Mouse (Mus musculus) kidney, adult 9 months (tissue): ENCODE data around the gene Pkmyt1.

Experiments used
- DNase-seq: peaks from one replicate; pipeline ENCODE4 v3.0.0; 2022

Pkmyt1 gene

DNA sequence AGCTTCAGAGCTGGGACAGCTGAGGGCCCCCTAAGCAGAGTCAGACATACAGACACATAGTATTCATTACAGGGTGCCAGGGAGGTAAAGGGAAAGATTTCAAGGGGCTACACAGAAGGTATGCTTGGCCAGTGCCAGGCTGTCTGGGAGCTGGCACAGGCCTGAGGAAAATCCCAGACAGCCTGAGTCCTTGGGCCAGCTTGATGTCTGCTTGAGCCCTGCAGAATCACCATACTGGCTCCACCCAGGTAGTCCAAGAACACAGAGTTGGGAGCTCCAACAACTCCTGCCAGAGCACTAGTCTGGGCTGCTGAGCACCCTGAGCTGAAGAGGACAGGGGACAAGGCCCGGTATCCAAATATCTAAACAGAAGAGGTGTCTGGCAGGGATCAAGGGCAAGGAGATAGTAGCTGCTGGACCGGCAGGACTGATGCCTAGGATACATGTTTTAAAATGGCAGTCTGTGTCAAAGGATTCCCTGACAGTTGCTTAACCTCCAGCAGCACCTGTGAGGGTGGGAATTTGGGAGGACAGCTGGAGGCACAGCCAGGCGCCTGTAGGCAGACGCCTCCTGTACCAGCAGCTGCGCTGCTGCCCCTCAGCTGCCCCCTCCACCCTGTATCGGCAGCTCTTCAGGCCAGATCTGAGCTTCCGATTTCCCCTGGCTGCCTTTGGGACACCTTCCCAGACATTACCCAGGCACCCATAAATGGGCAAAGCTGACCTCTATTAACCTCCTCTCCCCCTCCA is 3.6 kb upstream of the Pkmyt1 start, which contains the start of gene 1520401A03Rik:
Gene 1520401A03Rik, minus strand, starts transcription at position 408 of the 750 bp plus-strand sequence.
- no peak for DNase-seq

DNA sequence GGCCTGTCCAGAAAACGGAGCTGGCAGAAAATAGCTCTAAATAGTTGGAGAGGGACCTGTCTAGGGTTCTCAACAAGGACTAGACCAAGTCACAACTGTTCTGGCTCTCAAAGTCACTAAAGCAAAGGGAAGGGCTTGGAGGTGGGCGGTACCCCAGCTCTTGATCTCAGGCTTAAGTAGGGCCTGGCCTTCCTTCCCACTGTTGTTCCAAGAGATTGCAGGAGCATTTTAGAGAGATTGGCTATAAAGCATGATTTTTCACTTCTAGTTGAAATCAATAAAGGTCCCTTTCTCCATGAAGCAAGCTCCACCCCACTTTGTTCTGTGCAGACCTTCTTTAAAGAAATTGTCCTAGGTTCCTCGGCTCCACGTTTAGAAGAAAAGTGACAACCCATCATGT is 659 bp upstream of the Pkmyt1 start:
- DNase-seq: no peak

DNA sequence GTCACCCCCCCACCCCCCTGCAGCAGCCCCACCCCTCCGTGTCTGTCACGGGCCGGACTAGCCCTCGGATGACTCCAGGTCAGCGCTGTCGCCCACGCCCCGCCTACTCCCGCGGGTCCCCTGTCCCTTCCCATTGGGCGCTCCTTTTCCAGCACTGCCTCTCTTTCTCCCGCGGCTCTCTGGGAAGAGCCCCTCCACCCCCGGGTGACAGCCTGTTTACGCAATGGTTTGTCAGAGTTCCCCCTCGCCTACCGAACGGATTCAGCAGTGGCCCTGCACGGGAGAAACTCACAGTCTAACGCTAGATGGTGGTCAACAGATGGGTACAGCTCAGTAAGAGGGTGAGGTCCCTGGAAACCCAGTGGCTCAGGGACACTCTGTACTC is 614 bp downstream of the Pkmyt1 start:
- DNase-seq: peak; percentile 53

DNA sequence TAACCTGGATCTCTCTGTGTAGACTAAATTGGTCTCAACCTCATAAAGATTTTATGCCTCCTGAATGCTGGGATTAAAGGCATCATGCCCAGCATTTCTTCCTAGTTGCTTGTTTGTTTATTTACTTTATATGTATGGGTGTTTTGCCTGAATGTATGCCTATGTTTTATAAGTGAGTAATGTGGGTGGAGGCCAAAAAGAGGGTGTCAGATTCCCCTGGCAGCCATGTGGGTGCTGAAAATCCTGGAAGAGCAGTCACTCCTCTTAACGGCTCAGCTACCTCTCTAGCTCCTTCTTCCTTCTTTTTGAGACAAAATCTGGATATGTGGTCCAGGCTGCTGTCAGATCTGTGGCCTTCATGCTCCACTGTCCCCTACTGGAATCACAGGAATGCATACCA is 4.3 kb downstream of the Pkmyt1 start:
- no peak for DNase-seq

DNA sequence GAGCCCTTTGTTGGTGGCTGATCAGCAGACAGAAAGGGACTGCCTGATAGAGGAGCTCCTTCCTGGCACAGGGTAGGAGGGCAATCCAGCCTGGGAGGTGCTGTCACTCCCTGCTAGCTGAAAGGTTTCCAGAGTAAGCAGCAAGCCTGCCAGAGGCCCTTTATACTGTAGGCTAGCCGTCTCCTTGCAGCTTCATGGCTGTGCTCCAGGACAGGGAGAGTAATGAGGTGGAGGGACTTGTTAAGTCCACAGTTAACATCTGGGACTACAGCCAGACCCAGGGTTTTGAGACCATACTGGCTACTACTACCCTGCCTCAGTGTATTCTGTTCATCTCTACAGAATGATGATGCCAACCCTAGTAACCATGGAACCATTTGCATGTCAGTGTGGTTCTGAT is 8.2 kb downstream of the Pkmyt1 start:
- no peak for DNase-seq

DNA sequence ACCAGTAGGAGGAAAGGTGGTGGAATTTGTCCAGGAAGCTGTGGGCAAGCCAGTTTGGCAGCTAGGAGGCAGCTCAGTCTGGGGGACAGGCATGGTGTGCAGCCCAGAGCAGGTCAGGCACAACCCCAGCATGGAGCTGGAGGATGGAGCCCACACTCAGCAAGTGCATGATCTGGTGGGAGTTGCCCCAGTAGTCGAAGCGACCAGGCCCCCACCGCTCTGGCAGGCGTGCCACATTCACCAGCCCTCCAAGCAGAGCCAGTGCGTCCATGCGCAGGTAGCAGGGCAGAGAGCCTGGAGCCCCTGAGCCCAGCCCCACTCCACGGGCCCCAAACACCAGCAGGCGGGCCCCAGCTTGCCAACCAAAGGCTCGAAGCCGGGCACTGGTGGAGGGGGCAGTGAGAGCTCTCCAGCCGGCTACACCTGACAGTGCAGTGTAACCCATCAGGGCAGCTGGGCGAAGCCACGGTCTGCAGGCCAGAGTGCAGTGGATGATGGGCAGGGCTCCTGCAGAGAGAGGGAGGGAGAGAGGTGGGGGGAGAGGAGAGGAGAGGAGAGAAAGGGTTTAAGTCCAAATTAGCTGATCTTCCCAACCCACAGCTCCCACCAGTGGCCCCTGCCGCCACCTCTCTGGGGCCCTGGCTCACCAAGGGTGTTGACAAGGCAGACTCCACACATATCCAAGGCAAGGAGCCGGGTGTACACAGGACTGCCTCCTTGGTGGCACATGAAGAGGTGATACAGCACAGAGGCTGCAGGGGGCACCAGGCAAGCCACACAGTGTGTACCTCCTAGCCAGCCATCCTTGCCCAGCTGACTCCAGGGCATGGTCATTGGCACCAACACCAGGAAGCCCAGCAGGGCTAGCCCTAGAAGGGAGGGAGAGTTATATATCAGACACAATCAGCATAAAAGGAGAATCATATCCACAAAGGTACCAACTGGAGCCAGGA is 11.6 kb downstream of the Pkmyt1 start:
- DNase-seq: no peak

DNA sequence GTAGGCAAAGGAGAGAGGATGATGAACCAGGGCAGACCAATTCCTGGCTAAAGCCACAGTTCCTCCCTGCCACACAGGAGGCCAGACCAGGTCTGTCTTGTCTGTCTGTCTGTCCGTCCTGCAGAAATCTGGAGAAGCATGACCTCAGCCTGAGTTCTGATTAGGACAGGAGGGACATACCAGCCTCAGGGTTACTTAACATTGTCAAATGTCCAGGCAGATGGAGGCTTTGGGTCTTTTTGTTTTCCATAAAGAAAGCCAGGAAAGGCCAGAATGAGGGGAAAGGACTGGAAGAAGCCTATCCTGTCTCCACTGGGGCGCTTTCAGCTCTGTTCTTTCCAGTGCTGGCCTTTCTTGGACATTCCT is 12.7 kb downstream of the Pkmyt1 start:
- no peak for DNase-seq

DNA sequence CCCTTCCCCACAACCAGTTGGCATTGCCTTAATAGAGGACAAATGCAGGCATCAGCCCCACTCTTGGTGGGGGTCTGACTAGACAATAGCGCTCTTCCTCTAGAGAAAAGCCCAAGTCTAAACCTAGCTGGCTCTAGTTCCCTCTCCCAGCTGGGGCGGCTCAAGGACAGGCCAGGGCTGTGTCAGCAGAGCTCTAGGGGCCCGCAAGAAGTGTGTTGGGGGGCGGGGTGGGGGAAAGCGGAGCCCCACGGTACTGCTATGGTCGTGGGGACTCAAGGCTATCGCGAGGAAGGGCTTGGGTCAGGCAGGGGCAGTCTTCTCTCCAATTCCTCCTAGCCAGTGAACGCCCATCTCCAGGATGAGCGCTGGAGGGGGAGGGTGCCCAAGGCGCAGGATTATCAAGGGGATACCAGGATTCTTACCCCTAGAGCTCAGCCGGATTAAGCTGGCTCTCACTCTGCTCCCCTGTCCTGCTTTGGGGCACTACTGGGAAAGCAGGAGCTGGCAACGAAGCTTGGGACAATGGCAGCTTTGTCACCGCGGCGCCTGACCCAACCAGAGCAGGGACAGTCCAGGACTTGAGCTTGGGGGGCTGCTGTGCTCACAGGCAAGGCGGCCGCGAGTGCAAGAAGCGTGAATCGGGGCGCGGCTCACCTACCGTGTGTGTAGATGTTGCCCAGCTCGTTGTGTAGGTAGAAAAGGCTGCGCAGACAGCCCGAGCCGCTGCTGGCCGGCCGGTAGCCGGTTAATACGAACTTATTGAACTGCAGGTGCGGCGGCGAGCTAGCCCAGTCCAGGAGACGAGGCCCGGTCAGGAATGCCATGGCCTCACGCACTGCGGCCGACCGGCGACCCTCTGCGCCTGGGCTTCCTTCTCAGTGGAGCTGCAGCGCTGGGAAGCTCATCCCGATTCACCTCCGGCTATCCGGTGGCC is 13.3 kb downstream of the Pkmyt1 start:
- DNase-seq: peak; percentile 25

DNA sequence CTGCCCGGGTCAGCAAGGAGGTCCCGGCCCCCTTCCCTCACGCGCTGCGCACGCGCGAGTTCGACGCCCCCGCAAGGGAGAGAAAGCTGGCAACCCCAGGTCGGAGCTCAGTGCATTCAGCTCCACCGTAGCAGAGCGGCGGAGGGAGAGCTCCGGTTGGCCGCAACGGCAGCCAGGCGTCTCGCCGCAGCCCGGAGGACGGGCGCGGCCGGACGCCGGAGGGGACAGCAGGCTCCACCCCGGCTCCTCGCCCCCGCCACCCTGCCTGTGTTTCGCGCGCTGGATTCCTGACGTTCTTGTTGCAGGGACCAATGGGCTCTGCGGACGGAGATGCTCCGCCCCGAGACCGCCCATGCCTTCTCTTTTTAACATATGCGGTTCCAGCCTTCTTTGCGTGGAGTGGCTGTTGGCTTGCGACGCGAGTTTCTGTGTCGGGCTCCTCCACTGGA is 14.0 kb downstream of the Pkmyt1 start:
- DNase-seq: peak; percentile 86

DNA sequence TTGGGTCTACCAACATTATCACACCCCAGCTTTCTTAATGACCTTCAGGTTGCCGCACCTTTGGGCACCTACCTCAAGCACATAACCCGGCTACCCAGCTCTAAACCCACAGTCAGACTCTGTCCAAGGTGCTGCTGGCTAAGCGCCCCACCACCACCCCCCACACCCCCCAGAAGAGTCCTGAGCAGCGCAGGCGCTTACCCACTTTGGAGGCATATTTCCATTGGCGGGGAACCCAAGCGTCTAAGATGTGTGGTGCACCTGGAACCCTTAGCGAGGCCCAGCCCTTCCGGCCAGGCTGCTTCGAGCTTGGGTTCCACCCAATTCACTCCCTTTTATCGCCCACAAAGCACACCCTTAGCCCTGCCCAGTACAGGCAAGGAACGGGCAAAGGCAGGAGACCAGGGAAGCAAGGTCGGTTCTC is 14.5 kb downstream of the Pkmyt1 start, which contains the start of gene Paqr4:
Gene Paqr4, minus strand, starts transcription at position 270 of the 424 bp plus-strand sequence.
- DNase-seq: no peak

DNA sequence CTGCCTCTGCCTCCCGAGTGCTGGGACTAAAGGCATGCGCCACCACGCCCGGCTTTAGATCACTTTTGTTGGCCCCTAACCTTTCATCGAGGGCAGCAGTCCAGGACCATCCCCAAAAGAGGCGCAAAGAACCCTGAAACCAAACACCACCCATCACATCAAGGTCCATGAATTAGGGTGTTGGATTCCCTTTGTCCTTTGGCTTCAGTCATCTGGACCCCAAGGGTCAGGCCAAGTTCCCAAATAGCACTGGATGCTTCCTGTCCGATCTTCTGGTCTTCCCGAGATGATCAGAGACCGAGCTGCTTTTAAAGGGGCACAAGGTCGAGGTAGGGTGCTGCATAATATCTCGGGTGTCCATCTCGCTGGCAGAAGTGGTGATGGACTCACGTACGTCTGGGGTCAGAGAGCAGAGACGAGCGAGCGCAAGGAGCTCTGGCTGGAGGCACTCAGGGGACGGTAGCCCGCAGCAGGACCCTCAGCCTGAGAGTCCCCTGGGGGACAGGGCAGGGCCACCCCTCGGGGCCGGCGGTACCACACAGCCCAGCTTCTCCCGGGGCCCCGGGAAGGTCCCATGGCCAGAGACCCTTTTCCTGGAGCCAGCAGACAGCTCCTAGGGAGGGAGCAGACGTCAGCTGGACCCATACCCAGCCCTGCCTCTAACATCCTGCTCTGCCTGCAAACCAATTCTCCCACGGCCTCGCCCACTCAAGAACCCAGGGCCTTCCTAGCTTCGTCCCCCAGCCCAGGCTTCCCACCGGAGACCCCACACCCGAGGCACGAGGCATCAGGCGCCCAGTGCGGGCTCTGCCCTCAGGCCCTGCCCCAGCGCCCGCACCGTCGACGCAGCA is 15.4 kb downstream of the Pkmyt1 start:
- DNase-seq: no peak

DNA sequence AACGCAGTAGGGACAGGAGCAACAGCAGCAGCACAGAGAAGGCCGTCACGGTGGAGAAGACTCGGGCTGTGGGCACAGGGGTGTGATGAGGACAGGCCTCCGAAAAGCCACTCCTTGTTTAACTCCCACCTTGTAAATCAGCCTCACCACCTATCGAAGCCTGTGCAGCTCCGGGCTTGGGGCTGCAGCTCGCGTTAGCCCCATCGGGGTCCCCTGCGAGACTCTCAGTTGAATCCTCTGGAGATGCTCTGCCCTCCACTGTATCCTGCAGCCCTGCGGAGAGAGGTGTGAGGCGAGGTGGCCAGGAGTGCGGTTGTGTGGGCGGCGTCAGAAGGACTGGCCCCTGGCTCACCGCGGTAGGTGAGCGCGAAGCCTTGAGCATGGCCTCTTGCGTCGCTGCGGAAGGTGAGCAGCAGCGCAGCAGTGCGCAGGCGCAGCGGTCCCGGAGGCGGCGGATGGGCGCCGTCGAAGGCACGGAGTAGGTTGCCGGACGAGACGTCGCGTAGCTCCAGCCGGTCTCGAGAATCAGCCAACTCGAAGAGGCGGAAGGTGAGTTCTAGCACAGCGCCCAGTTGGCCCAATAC is 16.2 kb downstream of the Pkmyt1 start:
- no peak for DNase-seq

DNA sequence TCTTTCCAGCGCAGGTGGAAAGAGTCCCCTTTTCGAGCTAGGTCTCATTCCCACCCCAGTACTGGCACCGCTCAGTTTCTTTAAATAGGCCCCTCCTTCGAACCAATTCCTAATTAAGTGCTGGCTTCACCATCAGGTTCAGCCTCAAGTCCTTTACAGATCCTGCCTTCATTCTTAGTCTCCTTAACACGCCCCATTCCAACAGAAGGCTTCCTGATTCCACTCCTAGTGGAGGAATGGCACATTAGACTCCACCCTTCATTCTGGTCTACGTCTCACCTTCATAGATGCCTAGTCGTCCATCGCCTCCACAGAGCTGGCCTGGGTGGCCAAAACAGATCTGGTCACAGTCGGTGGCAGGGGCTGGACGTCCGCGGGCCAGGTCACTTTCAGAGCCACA is 16.8 kb downstream of the Pkmyt1 start:
- DNase-seq: no peak

DNA sequence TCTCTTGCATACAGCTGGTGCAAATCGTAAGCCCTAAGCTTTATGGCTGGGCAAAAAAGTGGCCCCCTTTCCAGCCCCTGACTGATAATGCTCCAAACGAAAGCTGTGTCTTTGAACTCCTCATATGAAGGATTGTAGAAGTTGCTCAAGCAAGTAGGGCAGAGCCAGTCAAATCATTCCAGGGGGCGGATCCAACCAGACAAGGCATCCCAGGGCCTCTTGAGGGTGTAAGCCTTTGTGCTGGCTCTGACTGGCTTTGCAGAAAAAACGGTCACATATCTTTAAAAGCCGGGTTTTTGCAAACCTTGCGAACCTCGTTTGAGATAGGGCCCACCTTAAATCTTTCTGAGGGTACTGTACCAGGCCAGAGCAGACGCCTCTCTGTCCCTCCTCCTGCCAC is 17.9 kb downstream of the Pkmyt1 start:
- DNase-seq: no peak

DNA sequence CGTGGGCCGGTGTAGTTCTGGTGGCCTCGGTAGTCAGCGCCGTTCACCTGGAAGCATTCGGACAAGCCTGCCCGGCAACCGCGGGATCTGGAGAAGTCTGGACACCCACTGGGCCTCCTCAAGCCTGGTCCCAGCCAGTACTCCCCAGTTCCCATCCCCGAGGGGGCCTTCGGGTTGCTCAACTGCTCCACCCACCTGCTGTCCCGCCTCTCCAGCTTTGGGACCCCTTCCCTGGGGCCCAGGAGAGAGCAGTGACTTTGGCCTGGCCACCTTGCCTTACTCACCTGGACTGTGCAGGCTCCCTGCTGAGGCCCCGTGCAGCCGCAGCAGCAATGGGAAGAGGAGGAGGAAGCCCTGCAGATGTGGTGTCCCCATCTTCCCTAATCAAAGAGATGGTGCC is 18.5 kb downstream of the Pkmyt1 start:
- DNase-seq: no peak

DNA sequence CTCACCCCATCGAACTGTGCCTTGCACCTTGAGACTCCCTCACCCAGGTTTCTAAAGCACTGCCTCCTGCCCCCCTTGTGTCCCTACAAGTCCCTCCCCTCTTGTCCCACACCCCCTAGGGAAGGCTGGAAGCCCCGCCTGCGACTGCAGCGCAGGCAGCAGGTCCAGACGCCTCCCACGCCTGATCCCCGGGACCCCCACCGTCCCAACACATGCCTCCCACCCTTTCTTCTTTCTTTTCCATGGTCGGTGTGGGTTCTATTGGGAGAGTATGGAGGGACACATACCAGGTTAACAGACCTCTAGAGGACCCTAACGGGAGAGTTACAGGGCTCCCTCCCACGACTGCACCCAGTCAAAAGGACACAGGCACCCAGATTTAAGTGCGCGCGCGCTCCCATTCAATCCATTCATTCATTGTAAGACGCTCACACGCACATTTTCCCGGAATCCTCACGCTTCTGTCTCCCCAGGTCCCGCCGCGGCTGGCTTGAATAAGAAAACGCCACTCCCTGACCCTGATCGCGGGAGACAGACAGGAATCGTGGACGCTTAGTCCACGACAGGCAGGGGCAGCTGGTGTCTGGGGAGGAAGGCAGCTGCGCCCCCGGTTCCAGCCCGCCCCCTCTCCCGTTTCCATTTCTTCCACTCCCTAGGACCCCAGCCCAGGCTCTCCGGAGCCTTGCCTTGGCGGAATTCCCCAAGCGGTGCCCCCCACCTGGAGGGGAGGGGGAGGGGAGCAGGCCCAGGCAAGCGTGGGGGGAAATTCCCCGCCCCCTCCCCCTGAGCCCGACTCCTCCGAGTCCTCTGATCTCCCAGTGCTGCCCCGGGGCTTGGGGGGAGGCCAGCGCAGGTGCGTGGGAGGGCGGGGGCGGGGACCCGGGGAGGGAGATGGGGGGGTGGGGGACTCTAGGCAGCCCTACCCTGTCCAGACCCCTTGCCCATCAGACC is 19.4 kb downstream of the Pkmyt1 start, which contains the start of gene Kremen2:
Gene Kremen2, minus strand, starts transcription at position 533 of the 951 bp plus-strand sequence.
- no peak for DNase-seq

DNA sequence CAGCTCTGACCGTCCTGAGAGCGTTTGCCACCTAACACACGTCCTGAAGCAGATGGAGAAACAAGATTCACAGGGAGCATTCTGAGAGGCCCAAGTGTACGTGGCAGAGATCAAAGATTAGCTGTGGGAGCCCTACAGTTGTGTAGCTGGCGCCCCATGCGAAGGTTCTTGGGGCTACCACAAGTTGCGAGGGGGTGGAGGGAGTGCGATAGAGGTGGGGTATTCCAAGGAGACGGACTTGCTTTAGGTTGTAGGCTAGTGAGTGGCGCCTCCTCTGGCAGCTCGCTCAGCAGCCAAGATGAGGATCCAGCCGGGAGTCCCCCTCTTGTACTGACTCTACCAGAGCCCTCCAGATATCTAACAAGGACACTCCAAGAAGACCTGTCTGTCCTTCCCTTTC is 20.2 kb downstream of the Pkmyt1 start:
- DNase-seq: no peak

DNA sequence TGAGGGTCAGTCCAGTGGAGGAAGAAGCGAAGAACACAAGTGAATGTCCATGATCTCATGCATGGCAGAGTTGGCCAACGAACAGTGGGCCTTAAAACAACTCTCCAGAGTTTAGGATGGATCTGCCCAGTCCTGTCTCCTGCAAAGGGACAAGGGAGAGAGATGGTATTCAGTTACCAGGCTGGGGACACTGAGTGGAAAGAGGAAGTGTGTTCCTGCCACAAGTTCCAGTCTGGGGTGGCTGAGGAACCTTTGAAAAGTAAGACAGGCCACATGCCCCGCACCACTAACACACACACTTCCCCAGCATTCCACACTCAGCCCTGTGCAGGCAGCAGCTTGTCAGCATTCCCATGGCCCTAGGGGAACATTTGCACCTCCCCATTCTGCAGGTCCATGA is 20.6 kb downstream of the Pkmyt1 start:
- no peak for DNase-seq

DNA sequence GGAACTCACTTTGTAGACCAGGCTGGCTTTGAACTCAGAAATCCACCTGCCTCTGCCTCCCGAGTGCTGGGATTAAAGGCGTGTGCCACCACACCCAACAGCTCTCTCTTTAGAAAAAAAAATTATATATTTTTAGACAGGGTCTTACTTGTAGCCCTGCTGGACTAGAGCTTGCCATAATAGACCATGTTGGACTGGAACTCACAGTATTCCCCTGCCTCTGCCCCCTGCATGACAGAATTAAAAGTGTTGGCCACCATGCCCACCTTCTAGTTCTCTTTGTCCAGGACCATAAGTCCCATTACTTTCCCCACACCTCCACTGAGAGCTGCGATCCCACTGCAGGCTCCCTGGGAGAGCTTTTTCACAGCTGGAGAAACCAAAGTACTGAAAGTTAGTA is 21.3 kb downstream of the Pkmyt1 start:
- no peak for DNase-seq

DNA sequence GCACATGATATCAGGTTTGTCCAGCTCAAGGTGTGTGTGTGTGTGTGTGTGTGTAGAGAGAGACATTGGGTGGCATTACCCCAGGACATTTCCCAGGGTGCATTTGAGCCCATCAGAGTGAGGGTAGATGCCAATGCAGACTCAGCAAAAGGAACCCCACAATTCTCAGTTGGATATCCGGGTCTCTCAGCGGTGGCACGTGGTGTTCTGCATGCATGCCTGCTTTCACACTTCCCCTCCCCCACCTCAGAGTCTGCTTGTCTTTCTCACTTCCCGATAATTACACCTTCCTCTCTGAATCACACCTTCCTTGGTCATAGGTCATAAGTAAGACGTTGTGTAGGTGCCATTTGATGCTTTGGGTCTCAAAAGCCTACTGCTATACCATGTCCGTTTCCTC is 21.9 kb downstream of the Pkmyt1 start:
- DNase-seq: no peak
